Mouse (Mus musculus): ENCODE data around the gene Ptprcap. TPM values are rescaled to one million over a fixed set of nuclear protein-coding genes. Genes with fewer than 3 reads are reported as not detected.

The Ptprcap gene
- total RNA-seq, 2 experiments from 2014 or later: 1.3 to 1.8 TPM

GRCm38 (mm10) chr19:4156771-4157170 lies 3.4 kb downstream of the Ptprcap start:
- no peak for DNase-seq (ENCODE audit: low spot score in 2 of 2)
- intact Hi-C loops (cut with DNase I): no loop called here

GRCm38 (mm10) chr19:4159049-4159448 lies 5.6 kb downstream of the Ptprcap start:
- intact Hi-C loops (cut with DNase I): no loop called here
- no peak for DNase-seq (ENCODE audit: low spot score in 2 of 2)

GRCm38 (mm10) chr19:4162646-4163542 lies 9.5 kb downstream of the Ptprcap start, which contains the start of gene Rps6kb2:
Gene Rps6kb2 (minus strand): TSS chr19:4163354.
- intact Hi-C loops (cut with DNase I): loop anchor here (2.0 kb wide), 2 partner anchors 14 to 38 kb away; partner anchors contain the start of genes Aip and Coro1b
- DNase-seq (ENCODE audit: low spot score in 2 of 2): peak; percentile 96 to 98

- intact Hi-C loops (cut with DNase I): loop anchor here (2.0 kb wide), 2 partner anchors 15 to 39 kb away; partner anchors contain the start of genes Aip and Coro1b
Observed at GRCm38 (mm10) chr19:4163543-4163887, 10.1 kb downstream of the Ptprcap start.

GRCm38 (mm10) chr19:4164100-4164499 lies 10.7 kb downstream of the Ptprcap start:
- intact Hi-C loops (cut with DNase I): no loop called here
- DNase-seq (ENCODE audit: low spot score in 2 of 2): no peak

More at GRCm38 (mm10) chr19:4163543-4163887, 10.1 kb downstream of the Ptprcap start:
- DNase-seq (ENCODE audit: low spot score in 2 of 2): no peak

- intact Hi-C loops (cut with DNase I): loop anchor here (5.0 kb wide), 1 partner anchor 38 kb away; the partner anchor contains the start of gene Rad9a
- DNase-seq (ENCODE audit: low spot score in 2 of 2): no peak
Observed at GRCm38 (mm10) chr19:4164721-4165120, 11.3 kb downstream of the Ptprcap start.

- intact Hi-C loops (cut with DNase I): loop anchor here (5.0 kb wide), 1 partner anchor 35 kb away; the partner anchor contains the start of gene Rad9a
- DNase-seq (ENCODE audit: low spot score in 2 of 2): no peak
Observed at GRCm38 (mm10) chr19:4166678-4167476, 13.5 kb downstream of the Ptprcap start.

GRCm38 (mm10) chr19:4169378-4169784 lies 16.0 kb downstream of the Ptprcap start:
- intact Hi-C loops (cut with DNase I): loop anchor here (1.0 to 5.0 kb wide), 2 partner anchors 33 to 62 kb away; partner anchors contain the start of genes Pold4 and Rad9a
- peak; percentile 100 for DNase-seq (ENCODE audit: low spot score in 2 of 2)

GRCm38 (mm10) chr19:4169810-4170209 lies 16.4 kb downstream of the Ptprcap start:
- intact Hi-C loops (cut with DNase I): loop anchor here (1.0 to 5.0 kb wide), 3 partner anchors 17 to 61 kb away; partner anchors contain the start of genes Pold4 and Rad9a
- no peak for DNase-seq (ENCODE audit: low spot score in 2 of 2)

GRCm38 (mm10) chr19:4170723-4171392 lies 17.5 kb downstream of the Ptprcap start:
- intact Hi-C loops (cut with DNase I): loop anchor here (2.0 kb wide), 1 partner anchor 16 kb away; no protein-coding TSS in a partner anchor
- no peak for DNase-seq (ENCODE audit: low spot score in 2 of 2)

- no peak for DNase-seq (ENCODE audit: low spot score in 2 of 2)
- intact Hi-C loops (cut with DNase I): loop anchor here (2.0 kb wide), 1 partner anchor 15 kb away; no protein-coding TSS in a partner anchor
Observed at GRCm38 (mm10) chr19:4171393-4172290, 18.2 kb downstream of the Ptprcap start.

- intact Hi-C loops (cut with DNase I): no loop called here
- DNase-seq (ENCODE audit: low spot score in 2 of 2): no peak
Observed at GRCm38 (mm10) chr19:4172925-4173324, 19.5 kb downstream of the Ptprcap start.

GRCm38 (mm10) chr19:4175368-4175947 lies 22.1 kb downstream of the Ptprcap start, which contains the start of gene Carns1:
Gene Carns1 (minus strand): TSS chr19:4175479.
- intact Hi-C loops (cut with DNase I): no loop called here
- no peak for DNase-seq (ENCODE audit: low spot score in 2 of 2)

- intact Hi-C loops (cut with DNase I): no loop called here
- no peak for DNase-seq (ENCODE audit: low spot score in 2 of 2)
Observed at GRCm38 (mm10) chr19:4180411-4180810, 27.0 kb downstream of the Ptprcap start.

- intact Hi-C loops (cut with DNase I): no loop called here
- peak; percentile 69 for DNase-seq (ENCODE audit: low spot score in 2 of 2)
Observed at GRCm38 (mm10) chr19:4181892-4182291, 28.5 kb downstream of the Ptprcap start.

GRCm38 (mm10) chr19:4183689-4184088 lies 30.3 kb downstream of the Ptprcap start:
- intact Hi-C loops (cut with DNase I): no loop called here
- no peak for DNase-seq (ENCODE audit: low spot score in 2 of 2)

- intact Hi-C loops (cut with DNase I): no loop called here
- no peak for DNase-seq (ENCODE audit: low spot score in 2 of 2)
Observed at GRCm38 (mm10) chr19:4184976-4185975, 31.9 kb downstream of the Ptprcap start.
